Mouse (Mus musculus) embryonic facial prominence, embryonic 14.5 days (tissue): ENCODE results near the gene Brd3. TPM values are rescaled to one million over a fixed set of nuclear protein-coding genes. Genes with fewer than 3 reads are reported as not detected.

Experiments used
- ATAC-seq: fragments of 200-750 bp; cut with Nextera tagmentation; 2 replicates; pipeline ENCODE4 v1.8.0; 2017; ENCODE audit warnings: low read depth, moderate number of reproducible peaks, moderate TSS enrichment
- DNase-seq: peaks from one replicate; pipeline ENCODE4 v3.0.0-alpha.2; 2015; ENCODE audit warnings: low spot score
- H3K27ac ChIP-seq: fragments of 300-500 bp; sonication (generic); replicated peaks from 2 replicates; pipeline ENCODE4 v1.5.1; 2014; ENCODE audit warnings: low read depth, mild to moderate bottlenecking, low read length, moderate library complexity
- H3K27me3 ChIP-seq: fragments of 300-500 bp; sonication (generic); replicated peaks from 2 replicates; pipeline ENCODE4 v1.6.1; 2014; ENCODE audit warnings: low read length; ENCODE audit not compliant: control insufficient read depth, insufficient read depth
- H3K36me3 ChIP-seq: fragments of 300-500 bp; sonication (generic); 2 replicates; pipeline ENCODE4 v1.6.1; 2014; ENCODE audit warnings: low read length, mixed read lengths; ENCODE audit not compliant: control insufficient read depth, insufficient read depth
- H3K4me1 ChIP-seq: fragments of 300-500 bp; sonication (generic); 2 replicates; pipeline ENCODE4 v1.6.1; 2014; ENCODE audit warnings: antibody characterized with exemption, low read length; ENCODE audit not compliant: control insufficient read depth, insufficient read depth
- H3K4me2 ChIP-seq: fragments of 300-500 bp; sonication (generic); 2 replicates; pipeline ENCODE4 v1.6.1; 2014; ENCODE audit warnings: low read depth, mild to moderate bottlenecking, low read length, moderate library complexity, mixed read lengths
- H3K4me3 ChIP-seq: fragments of 300-500 bp; sonication (generic); 2 replicates; pipeline ENCODE4 v1.5.1; 2014; ENCODE audit warnings: low read depth, mild to moderate bottlenecking, low read length
- H3K9ac ChIP-seq: fragments of 300-500 bp; sonication (generic); 2 replicates; pipeline ENCODE4 v1.6.1; 2014; ENCODE audit warnings: low read depth, mild to moderate bottlenecking, low read length, moderate library complexity, mixed read lengths
- H3K9me3 ChIP-seq: fragments of 300-500 bp; sonication (generic); 2 replicates; pipeline ENCODE4 v1.6.1; 2016; ENCODE audit warnings: low read length; ENCODE audit not compliant: control insufficient read depth
- WGBS: fragments of 180-500 bp; shearing (Covaris S2); extraction: QIAGEN DNeasy Blood & Tissue Kit; methylation state at CpG from one replicate; pipeline ENCODE4 v1.1.7; 2014; 5-methylcytosine and 5-hydroxymethylcytosine counted together
- polyA plus RNA-seq: library from polyadenylated mRNA; unstranded; fragments of >200 nt; fragmentation: Nextera tagmentation; extraction: Ambion mirVana; gene quantifications from 2 replicates; pipeline ENCODE4 v1.2.1, GENCODE M21; 2014

The Brd3 gene
- polyA plus RNA-seq, 1 experiment from 2014 or later, result 131 TPM

GRCm38 (mm10) chr2:27412245-27412800, 95.1 kb downstream of the Brd3 start:
- H3K4me3 ChIP-seq, result no peak overlapping the region
- H3K27me3 ChIP-seq, result no peaks in the 10 kb centered on the region
- peak overlapping the region; percentile 74 for H3K27ac ChIP-seq
- DNase-seq (no peak), ATAC-seq (no peak)
- peaks cover 62% of the 10 kb centered on the region for H3K4me1 ChIP-seq
- H3K4me2 ChIP-seq, result peak overlapping the region; percentile 27
- no peaks in the 10 kb centered on the region for H3K36me3 ChIP-seq
- WGBS, result 12% methylated on average over 7 of the region's 7 CpGs
- H3K9me3 ChIP-seq, result no peaks in the 10 kb centered on the region
- H3K9ac ChIP-seq, result no peak overlapping the region

- no peak overlapping the region for H3K9ac ChIP-seq
- DNase-seq (peak; percentile 85), ATAC-seq (peak; percentile 45; the same call in 1 of the 2 replicates)
- H3K27ac ChIP-seq, result peak overlapping the region; percentile 67
- H3K4me1 ChIP-seq, result peaks cover 60% of the 10 kb centered on the region
- no peaks in the 10 kb centered on the region for H3K9me3 ChIP-seq
- peak overlapping the region; percentile 27; the same call in 1 of the 2 replicates for H3K4me2 ChIP-seq
- H3K36me3 ChIP-seq, result no peaks in the 10 kb centered on the region
- 17% methylated on average over 8 of the region's 8 CpGs for WGBS
- no peak overlapping the region for H3K4me3 ChIP-seq
- H3K27me3 ChIP-seq, result no peaks in the 10 kb centered on the region
Measured at GRCm38 (mm10) chr2:27411688-27412174, 95.7 kb downstream of the Brd3 start.

DNA sequence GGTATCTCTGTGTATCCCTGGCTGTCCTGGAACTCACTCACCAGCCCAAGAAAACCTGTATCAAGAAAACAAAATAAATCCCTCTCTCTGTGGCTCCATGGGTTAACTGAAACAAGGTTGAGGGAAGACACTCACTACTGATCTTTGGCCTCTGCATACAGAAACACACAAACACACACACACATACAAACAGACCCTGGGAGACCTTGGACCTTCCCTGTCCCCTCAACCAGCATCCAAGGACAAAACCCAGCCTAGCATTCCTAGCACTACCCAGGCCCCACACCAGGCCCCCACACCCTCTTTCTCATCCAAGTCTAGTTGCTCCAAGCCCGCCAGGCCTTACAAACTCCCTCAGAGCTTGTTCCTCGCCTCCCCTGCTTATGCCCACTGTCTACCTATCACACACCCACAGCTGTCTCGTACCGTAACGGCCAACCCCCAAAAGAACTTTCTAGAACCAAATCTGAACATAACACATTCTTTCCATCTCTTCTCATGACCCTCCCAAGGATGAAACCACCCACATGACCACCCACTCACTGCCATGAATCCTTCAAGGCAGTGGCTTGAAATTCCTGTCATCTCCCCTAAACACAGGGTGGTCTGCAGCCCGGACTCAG, 96.8 kb downstream of the Brd3 start:
- Histone ChIP-seq H3K9ac (no peak overlapping the region), H3K36me3 (no peaks in the 10 kb centered on the region), H3K4me2 (no peak overlapping the region), H3K27me3 (no peaks in the 10 kb centered on the region), H3K9me3 (no peaks in the 10 kb centered on the region), H3K27ac (no peak overlapping the region), H3K4me3 (no peak overlapping the region), H3K4me1 (peaks cover 49% of the 10 kb centered on the region)
- no peak for DNase-seq
- 86% methylated on average over 6 of the region's 6 CpGs for WGBS
- no peak for ATAC-seq

GRCm38 (mm10) chr2:27408194-27408593, 99.3 kb downstream of the Brd3 start:
- H3K27me3 ChIP-seq, result no peaks in the 10 kb centered on the region
- H3K4me3 ChIP-seq, result no peak overlapping the region
- H3K36me3 ChIP-seq, result no peaks in the 10 kb centered on the region
- H3K9me3 ChIP-seq, result no peaks in the 10 kb centered on the region
- DNase-seq (no peak), ATAC-seq (no peak)
- no peak overlapping the region for H3K9ac ChIP-seq
- WGBS, result 57% methylated on average over 3 of the region's 3 CpGs
- H3K4me2 ChIP-seq, result no peak overlapping the region
- peaks cover 39% of the 10 kb centered on the region for H3K4me1 ChIP-seq
- H3K27ac ChIP-seq, result no peak overlapping the region

DNA sequence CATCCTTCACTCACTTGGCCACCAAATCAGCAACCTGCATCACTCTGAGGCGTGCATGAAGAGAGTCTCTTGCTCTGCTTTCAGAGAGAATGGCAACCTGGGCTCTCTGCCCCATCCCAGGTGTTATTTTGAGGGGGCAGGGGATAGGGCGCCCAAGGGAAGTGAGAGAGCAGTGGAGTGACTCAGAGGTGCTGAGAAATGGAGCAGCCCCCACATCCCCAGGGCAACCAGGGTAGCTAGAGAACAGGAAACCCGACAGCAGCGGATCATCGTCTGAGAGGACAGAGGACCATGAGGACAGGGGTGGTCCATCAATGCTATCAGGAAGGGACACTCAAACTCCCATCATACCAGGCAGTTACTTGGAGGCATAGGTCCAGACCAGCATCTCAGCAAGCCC, 100.5 kb downstream of the Brd3 start:
- H3K4me3 ChIP-seq, result no peak overlapping the region
- H3K9me3 ChIP-seq, result no peaks in the 10 kb centered on the region
- no peaks in the 10 kb centered on the region for H3K27me3 ChIP-seq
- ATAC-seq (no peak), DNase-seq (no peak)
- H3K4me1 ChIP-seq, result peaks cover 28% of the 10 kb centered on the region
- 70% methylated on average over 5 of the region's 5 CpGs for WGBS
- H3K36me3 ChIP-seq, result no peaks in the 10 kb centered on the region
- H3K27ac ChIP-seq, result no peak overlapping the region
- H3K4me2 ChIP-seq, result no peak overlapping the region
- no peak overlapping the region for H3K9ac ChIP-seq

DNA sequence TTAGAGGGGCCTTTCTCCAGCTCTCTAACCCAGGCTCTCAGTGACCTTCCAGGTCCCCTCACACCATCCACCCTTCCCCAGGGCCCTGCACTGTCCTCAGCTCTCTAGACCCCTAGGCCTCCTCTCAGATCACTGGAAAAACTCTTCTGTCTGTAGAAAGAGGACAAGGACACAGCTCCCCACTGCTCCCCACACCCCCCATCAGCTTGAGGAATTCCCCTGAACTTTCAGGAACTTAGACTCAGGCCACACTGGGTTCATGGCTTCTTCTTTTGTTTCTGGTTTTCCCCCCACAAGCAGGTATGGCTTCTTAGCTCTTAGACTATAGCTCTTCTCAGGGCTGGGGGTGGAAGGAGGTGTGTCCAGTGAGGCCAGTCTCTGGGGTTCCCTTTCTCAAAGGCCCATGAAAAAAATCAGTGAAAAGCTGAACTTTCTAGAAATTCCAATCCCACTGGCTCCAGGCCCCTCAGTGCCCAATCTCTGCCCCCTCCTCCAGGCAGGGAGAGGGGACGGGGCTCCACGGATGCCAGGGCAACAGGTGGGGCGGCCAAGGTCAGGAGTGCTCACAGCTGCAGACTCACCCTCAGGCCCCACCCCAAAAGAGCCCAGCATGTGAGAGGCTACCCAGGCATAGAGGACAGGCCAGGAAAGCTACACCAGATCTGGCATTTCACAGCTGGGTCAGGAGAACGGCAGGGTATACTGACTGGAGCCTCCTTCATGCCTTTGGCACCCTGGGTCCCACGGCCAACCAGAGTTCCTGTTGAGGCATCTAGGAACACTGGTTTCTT, 102.2 kb downstream of the Brd3 start:
- 43% methylated on average over 5 of the region's 5 CpGs for WGBS

GRCm38 (mm10) chr2:27404375-27405093, 102.9 kb downstream of the Brd3 start:
- H3K9me3 ChIP-seq, result peaks cover 8% of the 10 kb centered on the region; the same call in 1 of the 2 replicates
- 44% methylated on average over 6 of the region's 6 CpGs for WGBS
- no peak overlapping the region for H3K4me3 ChIP-seq
- no peak for ATAC-seq
- H3K27me3 ChIP-seq, result no peaks in the 10 kb centered on the region
- H3K4me2 ChIP-seq, result no peak overlapping the region
- H3K9ac ChIP-seq, result no peak overlapping the region
- H3K4me1 ChIP-seq, result peaks cover 16% of the 10 kb centered on the region
- H3K27ac ChIP-seq, result no peak overlapping the region
- no peak for DNase-seq
- no peaks in the 10 kb centered on the region for H3K36me3 ChIP-seq

More for the DNA sequence above, 102.2 kb downstream of the Brd3 start:
- DNase-seq (no peak), ATAC-seq (no peak)
- Histone ChIP-seq H3K4me1 (peaks cover 16% of the 10 kb centered on the region), H3K27me3 (no peaks in the 10 kb centered on the region), H3K4me2 (no peak overlapping the region), H3K9me3 (0 out of 2 replicates have a peak, but pooled peaks cover under 1% of the 10 kb centered on the region), H3K9ac (no peak overlapping the region), H3K27ac (no peak overlapping the region), H3K36me3 (no peaks in the 10 kb centered on the region), H3K4me3 (no peak overlapping the region)

- no peaks in the 10 kb centered on the region for H3K27me3 ChIP-seq
- no peak for DNase-seq
- no peak overlapping the region for H3K27ac ChIP-seq
- no peak for ATAC-seq
- H3K4me2 ChIP-seq, result no peak overlapping the region
- peaks cover 9% of the 10 kb centered on the region for H3K4me1 ChIP-seq
- H3K9me3 ChIP-seq, result peaks cover 11% of the 10 kb centered on the region; the same call in 1 of the 2 replicates
- H3K9ac ChIP-seq, result no peak overlapping the region
- H3K4me3 ChIP-seq, result no peak overlapping the region
- H3K36me3 ChIP-seq, result no peaks in the 10 kb centered on the region
- WGBS, result 75% methylated on average over 2 of the region's 2 CpGs
Measured at GRCm38 (mm10) chr2:27401544-27401943, 105.9 kb downstream of the Brd3 start.
